Mouse (Mus musculus): ENCODE measurements around the gene 4931414P19Rik.
A peak's percentile ranks its signal among the peaks of the same experiment; 100 is the strongest.

Gene 4931414P19Rik

DNA sequence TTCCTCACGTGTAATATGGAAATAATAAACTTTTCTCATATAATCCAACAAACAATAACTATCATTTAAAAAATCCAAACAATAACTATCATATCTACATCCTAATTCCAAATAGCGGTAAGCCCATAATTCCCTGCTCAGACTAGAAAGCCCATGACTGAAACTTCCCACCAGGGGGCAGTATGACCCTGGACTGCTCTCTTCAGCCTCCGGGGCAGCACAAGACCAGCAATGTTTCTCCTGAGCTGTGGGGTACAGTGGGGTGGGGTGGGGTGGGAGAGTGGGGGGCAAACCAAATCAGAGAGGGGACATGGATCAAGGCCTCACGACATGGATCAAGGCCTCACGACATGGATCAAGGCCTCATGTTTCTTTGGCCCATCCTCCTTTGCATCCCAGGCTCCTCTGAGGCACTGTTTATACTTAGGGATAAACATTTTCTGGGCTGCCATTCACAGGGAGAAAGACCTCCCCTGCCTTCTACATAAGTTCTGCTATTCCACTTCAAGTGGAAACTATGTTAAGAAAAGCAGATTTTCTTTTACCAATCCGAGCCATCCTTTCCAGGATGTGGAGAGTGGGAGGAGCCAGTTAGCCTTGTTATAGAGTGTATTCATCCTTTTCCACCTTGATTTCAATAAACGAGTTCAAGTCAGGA is 22.0 kb downstream of the 4931414P19Rik start:
- peak; percentile 78 for DNase-seq (ENCODE audit: low read depth)

DNA sequence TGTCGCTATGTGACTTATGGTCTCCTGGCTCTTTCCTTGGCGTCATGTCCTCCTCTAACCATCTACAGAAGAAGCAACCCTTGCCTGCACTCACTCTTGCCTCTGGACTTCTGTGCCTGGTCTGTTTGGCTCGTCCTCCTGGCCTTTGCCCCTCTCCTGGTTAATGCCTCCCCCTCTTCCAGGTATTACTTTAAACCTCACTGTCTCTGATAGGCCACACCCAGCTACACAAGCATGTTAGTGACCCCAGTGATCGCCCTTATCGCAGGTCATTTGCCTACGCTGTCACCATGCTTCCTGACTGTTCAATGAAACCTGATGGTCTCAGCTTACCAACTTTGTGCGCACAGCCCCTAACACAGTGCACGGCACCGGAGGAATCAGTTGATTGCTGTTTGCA is 23.3 kb downstream of the 4931414P19Rik start:
- no peak for DNase-seq (ENCODE audit: low read depth)

DNA sequence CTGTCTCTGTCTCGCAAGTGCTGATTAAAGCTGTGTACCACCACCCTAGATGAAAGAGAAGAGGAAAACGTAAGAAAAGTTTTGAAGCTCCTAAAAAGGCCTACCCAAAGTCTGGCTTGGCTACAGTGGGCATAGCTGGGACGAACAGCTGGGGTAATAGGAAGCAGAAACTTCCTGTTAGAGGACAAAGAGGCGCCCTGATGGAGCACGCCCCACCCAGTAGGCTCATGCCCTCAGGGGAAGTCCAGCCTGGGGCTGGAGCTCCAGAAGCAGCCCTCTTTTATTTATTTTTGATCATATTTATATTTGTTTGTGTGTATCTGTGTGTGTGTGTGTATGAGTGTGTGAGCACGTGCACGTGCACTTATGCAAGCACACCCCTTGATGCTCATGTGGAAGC is 26.2 kb downstream of the 4931414P19Rik start:
- DNase-seq (ENCODE audit: low read depth): no peak

DNA sequence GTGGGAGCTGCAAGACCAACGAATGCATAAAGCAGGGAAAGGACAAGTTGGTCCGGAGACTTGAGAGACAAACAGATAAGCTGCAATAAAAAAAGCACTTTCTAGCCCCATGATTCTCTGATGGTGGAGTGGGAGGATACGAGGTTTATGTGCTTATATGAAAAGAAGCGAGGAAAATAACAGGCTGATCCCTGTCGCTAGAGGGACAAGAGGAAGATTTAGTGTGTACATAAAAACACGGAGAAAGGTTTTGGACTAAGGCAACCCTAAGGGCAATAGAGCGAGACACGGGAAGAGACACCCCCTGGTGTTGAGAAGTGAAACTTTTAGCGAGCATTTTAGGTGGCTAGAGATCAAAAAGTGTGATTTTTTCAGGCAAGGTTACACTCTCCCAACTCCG is 27.7 kb downstream of the 4931414P19Rik start:
- peak; percentile 82 for DNase-seq (ENCODE audit: low read depth)

DNA sequence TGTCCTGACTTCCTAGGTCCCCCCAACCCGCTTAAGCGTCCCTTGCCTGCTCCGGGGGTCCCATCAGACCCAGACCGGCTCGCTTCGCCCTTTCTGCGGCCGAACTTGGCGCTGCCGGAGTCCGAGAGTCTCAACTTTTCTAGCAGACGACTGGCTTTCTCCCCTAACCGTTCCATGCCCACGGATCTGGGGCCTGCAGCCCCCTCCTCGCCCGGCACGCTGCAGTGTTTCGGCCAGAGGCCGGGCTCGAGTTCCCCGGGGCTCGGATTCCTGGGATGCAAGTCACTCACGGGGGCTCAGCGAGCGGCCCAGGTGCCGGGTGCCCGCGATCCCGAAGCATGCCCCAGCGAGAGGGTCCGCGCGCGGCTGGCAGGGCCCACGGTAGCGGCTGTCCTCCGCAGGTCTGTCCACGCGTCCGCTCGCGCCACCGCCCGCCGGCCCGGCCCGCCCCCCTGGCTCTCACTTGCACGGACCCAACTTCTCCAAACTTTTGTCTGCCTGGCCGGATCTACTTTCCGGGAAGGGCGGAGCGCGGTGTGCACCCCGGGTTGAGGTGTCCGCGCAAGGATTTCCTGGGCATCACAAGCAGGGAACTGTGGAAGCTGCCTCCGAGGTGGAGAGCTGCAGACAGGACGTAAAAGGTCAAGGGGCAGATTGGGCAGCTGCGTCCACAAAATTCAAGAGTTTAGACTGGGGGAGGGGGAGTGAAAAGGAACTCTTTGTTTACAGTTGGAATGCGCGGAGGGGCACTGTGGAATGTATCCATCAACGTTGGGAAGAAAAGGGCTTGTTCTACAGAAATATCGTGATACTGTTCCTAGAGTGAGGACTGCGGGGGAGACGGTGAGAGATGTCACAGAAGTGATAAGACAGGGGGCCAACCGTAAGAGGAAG is 28.5 kb downstream of the 4931414P19Rik start, which contains the start of gene Ajuba:
TSS of gene Ajuba (minus strand) at position 470 of the 894 bp plus-strand sequence.
- peak; percentile 44 for DNase-seq (ENCODE audit: low read depth)

DNA sequence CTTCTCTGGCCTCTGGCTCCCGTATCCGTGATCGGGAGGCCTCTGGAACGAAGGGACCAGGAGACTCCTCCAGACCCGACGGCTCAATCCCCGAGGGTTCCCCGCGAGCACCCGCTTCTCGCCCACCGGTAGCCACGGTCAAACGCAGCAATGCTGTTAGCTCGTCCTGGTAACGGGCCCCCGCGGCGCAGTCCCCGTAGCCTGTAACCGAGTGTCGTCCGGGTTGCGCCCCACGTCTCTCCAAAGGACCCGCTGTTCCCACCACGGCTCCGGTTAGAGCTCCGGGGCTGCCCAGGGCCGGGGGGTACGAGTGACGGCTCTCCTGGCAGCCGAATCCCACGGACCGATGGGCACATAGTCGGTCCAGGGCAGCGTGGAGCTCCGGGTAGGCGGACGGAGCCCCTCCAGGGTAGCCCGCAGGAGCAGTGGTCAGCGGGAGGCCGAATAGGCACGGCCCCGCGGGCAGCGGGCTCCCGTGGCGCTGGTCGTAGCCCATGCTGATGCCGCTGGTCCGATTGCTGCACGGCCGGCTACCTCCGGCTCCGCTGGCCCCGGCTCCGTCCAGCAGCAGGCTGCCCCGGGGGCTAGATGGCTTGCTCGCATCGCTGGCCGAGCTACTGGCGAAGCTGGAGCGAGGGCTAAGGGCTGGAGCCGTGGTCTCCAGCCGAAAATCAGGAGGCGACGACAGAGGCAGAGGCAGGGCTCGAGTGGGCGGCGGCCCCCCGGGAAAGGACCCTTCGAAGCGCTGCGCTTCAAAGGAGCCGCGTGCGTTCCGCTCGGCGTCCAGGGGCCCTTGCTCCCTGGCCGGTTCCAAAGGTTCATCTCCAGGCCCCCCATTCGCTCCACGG is 29.3 kb downstream of the 4931414P19Rik start:
- peak; percentile 42 for DNase-seq (ENCODE audit: low read depth)

DNA sequence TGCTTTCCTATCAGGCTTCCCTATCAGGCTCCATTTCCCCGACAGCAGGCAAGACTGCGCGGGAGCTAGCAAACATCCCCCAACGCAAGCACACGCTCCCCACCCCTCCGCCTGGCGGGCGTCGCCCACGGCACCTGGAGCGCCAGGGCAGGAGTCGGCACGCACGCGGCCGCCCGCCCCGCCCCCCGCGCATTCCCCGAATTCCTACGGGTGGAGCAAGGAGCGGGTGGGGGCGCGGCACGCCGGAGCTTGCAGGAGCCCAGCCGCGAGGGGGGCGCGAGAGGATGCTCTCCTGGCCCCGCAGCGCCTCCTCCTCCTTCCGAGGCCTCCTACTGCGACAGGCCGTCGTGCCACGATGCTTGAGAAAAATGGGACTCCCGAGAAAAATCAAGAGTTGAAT is 30.2 kb downstream of the 4931414P19Rik start:
- no peak for DNase-seq (ENCODE audit: low read depth)

DNA sequence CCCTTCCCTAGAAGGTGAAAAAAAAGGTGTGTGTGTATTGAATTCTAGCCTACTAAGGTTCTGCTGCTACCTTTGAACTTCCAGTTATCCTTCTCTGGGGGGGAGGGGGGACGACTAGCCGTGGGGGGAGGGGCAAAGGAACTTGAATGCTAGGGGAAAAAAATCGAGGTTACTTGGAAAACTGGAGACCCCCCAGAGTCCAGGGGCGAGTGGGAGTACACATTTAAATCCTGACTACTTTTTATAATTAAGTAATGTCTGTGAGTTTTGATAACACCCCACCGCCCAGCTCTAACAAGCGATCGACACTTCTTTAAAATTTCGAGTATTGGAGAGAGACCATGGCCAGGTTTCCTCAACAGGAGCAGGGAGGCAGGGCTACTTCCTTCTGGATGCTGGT is 30.8 kb downstream of the 4931414P19Rik start:
- no peak for DNase-seq (ENCODE audit: low read depth)

DNA sequence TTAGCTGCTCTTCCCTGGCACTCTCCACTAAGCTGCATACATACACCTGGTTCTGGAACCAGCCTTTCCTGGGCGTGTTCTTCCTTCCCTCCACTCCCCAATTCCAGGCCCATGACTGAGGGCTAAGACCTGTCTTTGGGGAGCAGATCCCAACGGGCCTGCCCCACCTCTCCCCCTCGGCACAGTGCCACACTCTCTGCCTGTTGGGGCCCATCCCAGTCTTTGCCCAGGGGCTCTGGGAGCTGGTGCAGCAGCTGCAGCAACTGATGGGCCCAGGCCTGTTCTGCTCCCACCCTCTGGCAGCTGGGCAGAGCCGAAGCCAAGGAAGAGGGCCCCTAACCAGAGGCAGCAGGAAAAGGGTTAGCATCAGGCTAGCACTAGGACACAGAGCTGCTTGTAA is 31.5 kb downstream of the 4931414P19Rik start:
- no peak for DNase-seq (ENCODE audit: low read depth)

DNA sequence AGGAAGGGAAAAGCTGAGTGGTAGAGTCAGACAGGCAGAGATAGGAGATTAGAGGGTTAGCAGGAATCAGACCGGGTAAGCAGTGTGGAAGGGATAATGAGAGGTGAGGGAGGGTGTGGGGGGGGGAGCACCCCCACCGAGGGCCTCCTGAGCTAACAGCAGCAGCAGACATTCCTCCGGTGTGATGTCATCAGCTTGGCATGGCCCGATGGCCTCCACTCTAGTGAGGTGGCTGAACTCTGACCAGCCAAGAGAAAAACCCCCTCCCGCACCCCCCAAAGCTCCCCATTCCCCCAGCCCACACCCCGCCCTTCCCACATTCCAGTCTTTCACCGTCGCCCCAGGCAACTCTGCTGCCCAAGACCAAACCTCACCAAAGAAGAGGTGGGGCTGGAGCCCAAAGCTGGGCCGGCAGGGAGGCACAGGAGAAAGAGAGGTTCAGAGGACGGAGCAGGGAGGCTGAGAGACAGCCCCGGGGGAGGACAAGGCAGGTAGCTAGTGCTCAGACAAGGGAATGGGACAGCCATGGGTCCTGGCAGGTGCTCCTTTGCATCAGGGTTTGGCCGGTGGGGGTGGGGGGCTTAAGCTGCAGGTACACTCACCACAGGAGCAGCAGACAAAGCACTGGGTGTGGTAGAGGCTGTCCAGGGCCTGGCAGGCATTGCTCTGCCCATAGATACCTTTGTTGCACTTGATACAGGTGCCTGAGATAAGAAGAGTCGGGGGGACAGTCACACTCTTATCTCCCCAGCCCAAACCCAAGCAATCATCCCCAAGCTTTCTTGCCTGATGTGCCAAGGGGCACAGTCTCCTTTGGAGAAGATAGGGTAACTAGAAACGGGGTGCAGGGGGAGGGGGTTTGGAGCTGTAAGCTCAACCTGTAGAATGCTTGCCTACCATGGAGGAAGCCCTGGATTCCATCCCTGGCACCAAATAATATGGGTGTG is 32.7 kb downstream of the 4931414P19Rik start:
- DNase-seq (ENCODE audit: low read depth): no peak

DNA sequence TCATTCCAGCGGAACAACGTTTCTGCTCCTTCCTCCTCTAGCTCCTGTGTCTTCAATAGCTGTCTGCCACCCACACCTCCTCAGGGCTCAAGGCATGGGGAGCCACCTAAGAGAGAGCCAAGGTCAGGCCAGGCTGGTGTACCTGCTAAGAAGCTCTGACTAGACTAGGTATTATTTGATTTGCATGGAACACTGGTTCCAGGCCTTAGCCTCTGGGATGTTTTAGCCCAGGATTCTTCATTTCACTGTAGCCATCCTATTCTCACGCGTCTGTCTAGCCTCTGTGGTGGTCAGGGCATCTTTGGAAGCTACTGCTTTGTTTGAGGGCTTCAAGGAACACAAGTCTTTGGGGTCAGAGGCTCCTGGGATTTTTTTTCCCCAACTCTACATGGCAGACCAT is 33.7 kb downstream of the 4931414P19Rik start:
- no peak for DNase-seq (ENCODE audit: low read depth)

DNA sequence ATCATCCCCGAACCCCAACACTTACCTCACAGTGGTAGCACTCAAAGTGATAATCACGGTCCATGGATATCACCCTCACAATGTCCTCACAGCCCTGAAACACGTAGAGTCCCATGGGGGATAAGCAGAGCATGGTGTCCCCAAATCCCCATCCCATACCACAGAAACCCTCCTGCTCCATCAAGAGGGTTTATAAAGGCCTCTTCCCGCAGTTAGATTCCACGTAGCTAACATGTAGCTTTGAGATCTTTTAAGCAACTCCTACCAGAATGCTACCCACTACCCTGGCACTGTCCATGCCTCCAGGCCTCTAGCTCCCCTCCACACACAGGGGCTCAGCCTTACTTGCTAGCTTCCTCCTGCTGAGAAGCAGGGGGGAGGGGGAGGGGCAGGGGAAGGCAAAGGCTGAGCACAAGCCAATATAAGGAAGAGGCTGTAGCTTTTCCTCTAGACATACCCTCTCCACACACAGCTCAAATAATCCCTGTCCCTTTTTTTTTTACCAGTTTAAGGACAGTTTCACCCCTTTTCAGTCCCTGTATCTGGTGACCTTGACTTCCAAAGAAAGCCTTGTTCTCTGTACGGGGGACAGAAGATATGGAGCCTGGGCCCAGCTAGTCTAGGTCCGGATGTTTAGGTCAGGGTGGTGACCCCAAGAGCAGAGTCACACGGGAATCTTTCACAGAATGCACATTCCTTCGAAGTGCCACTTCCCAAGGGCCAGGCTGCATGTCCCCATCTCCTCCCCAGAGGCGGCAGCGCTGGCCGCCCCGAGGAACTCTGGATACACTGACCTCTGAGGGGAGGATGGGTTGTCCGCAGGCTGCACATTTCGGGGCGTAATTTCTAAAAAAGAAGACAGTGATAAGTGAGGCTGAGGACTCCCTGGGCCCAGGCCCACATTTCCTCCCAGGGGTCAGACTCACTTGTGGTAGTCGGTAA is 36.1 kb downstream of the 4931414P19Rik start:
- no peak for DNase-seq (ENCODE audit: low read depth)

DNA sequence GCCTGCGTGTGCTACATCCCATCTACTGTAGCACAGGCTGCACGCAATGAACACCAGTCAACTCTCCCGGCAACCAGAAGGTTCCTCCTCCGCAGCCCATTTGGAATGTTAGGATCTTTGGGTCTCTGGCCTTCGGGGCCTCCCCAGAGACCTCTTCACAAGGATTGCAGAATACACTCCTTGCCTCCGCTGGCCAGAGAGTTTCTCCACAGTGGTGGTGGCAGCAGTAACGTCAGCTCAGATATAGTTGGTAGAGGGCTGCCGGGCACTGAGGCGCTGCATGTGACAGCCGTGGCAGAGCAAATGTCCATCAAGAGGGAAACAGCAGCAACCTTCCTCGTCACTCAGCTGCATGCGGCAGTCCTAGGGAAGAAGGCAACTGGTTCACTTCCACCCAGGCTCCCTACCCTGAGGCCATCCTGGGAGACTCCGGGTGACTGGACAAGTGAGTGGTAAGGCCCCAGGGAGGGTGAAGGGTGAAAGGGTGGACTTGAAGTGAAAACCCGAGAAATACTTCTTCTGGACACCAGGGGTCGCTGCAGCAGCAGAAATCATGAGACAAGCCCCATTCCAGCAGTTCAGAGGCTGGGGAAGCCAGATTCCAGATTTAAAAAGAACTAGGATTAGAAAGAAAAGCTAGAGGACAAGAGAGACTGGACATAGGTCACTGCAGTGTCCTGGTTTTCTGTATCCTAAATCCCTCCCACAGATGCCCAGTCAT is 36.9 kb downstream of the 4931414P19Rik start:
- DNase-seq (ENCODE audit: low read depth): peak; percentile 79

DNA sequence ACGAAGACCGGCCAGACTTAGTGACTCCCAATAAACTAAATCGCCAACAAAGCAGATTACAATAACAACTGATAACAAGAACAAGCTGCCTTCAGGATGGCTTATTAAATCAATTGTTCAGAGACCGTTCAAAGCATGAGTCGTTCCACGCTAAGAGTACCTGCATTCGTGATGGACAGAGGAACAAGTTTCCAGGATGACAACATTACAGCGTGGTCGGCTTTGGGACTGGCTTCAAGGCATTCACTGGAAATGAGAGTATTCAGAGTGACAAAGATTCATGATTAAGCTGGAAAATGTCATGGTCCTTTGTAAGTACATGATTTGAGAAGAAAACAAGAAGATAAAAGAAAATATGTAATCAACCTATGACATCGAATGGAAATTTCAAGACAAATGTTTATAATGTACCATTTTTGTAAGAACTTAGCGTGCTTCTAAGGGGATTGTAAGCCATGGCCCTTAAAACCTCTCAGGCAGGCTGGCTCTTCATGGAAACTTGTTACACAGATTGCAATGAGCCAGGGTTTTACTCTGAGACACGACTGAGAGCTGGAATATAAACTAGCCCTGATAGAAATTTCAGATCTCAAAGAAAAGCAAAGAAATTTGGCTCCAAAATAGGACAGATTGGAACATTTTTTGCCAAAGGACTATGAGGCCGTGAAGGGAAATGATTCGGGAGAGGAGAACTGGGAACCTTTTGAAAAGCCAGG is 45.1 kb downstream of the 4931414P19Rik start:
- DNase-seq (ENCODE audit: low read depth): no peak

DNA sequence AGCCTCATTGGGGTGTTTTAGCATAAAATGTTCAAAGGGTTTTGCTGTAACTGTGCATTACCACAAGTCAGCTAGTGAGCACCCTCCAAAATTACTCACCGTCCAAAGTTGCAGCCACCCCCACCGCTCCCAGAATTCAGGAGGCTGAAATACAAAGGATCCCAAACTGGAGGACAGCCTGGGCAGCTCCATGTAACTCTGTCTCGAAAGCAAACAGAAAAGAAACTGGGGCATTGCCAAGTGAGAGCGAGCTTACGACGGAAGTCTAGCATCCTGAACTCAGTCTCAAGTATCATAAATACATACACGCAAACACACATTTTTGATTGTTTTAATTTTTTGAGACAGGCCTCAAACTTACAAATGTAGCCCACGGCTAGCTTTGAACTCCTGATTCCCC is 48.5 kb downstream of the 4931414P19Rik start:
- no peak for DNase-seq (ENCODE audit: low read depth)

DNA sequence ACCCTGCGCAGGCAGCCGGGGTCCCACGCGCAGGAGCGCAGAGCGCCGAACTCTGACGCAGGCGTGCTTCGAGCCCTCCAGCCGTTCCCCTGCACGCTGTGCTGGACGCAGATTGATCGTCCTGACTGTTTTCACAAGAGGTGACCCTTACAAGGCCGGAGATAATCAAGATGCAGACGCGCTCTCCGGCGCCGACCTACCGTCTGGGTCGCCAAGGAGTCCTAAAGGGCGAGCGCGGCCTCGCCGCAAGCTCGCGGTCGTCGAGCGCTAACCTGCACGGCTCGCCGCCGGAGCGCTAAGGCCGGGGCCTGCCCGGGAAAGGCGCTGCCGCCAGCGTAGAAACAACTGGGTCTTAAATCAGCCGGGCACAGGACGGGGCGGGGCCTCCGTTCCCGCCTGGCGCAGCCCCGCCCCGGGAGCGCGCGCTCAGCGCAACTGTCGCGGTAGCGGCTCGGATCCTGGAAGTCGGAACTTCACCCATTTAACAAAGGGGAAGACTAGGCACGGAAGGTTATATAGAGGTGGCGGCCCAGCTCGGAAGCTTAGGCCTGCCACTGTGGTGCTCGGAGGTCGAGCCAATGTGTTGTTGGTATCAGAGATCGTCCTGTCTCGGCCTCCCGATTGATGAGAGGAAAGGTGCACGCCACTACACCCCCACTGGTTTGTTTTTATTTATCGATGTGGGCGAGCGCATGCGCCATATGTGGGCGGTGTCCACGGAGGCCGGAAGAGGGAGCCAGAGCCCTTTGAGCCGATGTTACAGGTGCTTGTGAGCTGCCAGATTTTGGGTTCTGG is 51.6 kb downstream of the 4931414P19Rik start, which contains the start of gene Haus4:
TSS of gene Haus4 (minus strand) at position 642 of the 795 bp plus-strand sequence.
- peak; percentile 95 for DNase-seq (ENCODE audit: low read depth)

DNA sequence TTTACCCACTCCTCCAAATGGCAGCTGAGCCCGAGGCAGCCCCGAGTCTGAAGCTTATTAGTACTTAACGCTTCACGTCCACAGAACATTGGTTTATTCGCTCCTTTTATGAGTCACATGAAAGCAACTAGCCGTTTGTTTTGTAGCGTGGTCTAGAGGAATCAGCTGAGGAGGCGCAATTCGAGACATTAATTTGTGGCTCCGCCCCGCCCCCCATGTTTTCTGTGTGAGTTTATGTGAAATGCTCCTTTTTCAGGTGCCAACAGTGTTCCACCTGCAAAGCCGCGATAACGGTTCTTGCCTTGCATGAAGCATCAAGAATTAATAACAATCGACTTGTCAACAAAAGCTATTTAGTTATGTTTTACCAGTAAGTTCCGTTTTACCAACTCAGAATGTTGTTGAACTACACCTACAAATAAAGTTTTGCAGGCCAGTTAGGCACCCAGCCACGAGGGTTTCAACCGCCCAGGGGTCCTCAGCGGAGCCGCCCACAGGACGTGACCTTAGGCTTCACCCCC is 52.3 kb downstream of the 4931414P19Rik start:
- DNase-seq (ENCODE audit: low read depth): no peak

DNA sequence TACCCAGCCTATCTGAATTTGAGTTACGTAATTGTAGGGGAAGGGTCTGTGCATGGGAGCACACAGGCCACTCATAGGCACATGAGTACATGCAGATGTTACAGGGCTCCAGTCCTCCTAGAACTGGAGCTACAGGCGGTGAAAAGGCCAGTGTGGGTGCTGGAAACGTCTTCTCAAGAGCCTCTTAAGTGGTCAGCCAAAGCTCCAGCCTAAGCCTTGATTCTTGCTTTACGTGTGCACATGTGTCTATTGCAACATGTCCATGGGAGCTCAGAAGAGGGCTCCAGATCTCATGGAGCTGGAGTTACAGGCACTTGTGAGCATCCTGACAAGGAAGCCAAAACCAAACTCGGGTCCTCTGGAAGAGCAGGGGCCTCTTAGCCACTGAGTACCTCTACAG is 61.1 kb downstream of the 4931414P19Rik start:
- no peak for DNase-seq (ENCODE audit: low read depth)

All from naive thymus-derived CD4-positive, alpha-beta T cell, adult 2 months (primary cell).